Mouse (Mus musculus): Measurements from ENCODE around the gene Cog4. TPM values are rescaled to one million over a fixed set of nuclear protein-coding genes. Genes with fewer than 3 reads are reported as not detected.

Gene Cog4
- polyA plus RNA-seq (2015; fragmentation: Nextera tagmentation; extraction: Ambion mirVana), result 31.5 and 32.3 TPM in 2 replicates

DNA sequence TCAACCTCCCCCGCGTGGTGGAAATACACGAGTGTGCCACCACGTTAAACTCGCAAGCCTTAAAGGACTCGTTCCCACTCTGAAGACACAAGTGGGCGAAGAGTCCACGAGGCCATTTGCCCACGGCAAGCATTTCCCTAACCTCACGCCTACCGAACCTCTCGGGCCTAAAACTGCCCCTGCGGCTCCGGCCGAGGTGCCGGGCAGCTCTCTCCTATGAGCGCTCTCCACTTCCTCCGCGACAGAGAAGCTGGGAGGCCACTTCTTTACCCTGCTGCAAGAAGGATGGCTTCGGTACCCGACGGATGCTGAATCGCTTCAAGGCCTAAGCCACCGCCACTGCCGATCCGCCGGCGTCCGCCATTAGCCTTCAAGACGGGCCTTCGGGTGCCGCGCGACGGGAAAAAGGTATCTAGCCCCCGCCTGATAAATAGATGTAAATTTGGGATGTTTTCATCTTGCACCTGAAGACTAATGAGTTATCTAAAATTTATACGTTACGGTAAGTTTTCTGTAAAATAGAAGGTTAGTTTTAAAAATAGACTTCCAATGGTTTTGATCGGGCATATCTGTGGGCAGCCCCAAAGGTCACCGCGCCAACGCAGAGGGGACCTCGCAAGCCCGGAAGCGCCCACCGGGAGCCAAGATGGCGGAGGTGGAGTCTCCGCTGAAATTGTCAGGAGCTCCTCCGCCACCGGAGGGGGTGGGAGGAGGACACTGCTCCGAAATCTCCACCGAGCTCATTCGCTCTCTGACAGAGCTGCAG is at the start of gene Cog4, which contains the start of gene Sf3b3:
TSS of gene Cog4 (plus strand) at position 196 of the 766 bp plus-strand sequence.
TSS of gene Sf3b3 (minus strand) at position 383 of the 766 bp plus-strand sequence.

DNA sequence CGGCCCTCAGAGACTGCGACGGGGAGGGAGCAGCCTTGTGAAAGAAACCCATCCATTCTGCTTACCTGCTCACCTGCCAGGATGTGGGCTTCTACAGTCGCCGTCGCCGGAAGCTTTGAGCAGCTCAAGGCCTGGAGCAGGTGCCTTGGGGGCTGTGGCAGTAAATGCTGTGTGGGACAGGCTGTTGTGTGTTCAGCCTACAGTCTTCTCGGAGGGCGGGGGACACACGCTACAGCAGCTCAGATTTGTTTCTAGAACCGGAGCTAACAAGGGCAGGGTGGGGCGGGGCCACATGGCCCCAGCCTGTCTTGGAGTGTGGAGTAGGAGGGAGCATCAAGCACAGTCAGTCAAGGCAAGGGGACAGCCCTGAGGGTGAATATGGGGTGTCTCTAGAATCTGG is 40.7 kb upstream of the Cog4 start, which contains the start of gene Il34:
TSS of gene Il34 (minus strand) at position 256 of the 400 bp plus-strand sequence.

GRCm38 (mm10) chr8:110901839-110902578 is 55.6 kb downstream of the Cog4 start, which contains the start of gene Fuk:
Gene Fuk, minus strand, starts transcription at chr8:110902488.

GRCm38 (mm10) chr8:110919341-110920031 is 73.1 kb downstream of the Cog4 start, which contains the start of gene St3gal2:
Gene St3gal2, plus strand, starts transcription at chr8:110919922.

Other genes starting within 250 kb of the Cog4 start
- 10.7 and 10.9 TPM in 2 replicates for gene Vac14, start 228.0 kb upstream of the Cog4 start, polyA plus RNA-seq (2015; fragmentation: Nextera tagmentation; extraction: Ambion mirVana)
- 8.2 and 12.9 TPM in 2 replicates for gene Mtss1l, start 125.1 kb upstream of the Cog4 start, polyA plus RNA-seq (2015; fragmentation: Nextera tagmentation; extraction: Ambion mirVana)
- 1.1 and 2.4 TPM in 2 replicates for gene Il34, start 40.7 kb upstream of the Cog4 start, polyA plus RNA-seq (2015; fragmentation: Nextera tagmentation; extraction: Ambion mirVana)
- 70.4 and 72.5 TPM in 2 replicates for gene Sf3b3, start 187 bp downstream of the Cog4 start, polyA plus RNA-seq (2015; fragmentation: Nextera tagmentation; extraction: Ambion mirVana)
- 2.8 and 2.9 TPM in 2 replicates for gene Fuk, start 55.9 kb downstream of the Cog4 start, polyA plus RNA-seq (2015; fragmentation: Nextera tagmentation; extraction: Ambion mirVana)
- 20.4 and 24.7 TPM in 2 replicates for gene St3gal2, start 73.3 kb downstream of the Cog4 start, polyA plus RNA-seq (2015; fragmentation: Nextera tagmentation; extraction: Ambion mirVana)
- gene Ddx19a, start 151.2 kb downstream of the Cog4 start, polyA plus RNA-seq (2015; fragmentation: Nextera tagmentation; extraction: Ambion mirVana), result 11.9 and 12.0 TPM in 2 replicates
- 2.6 and 2.7 TPM in 2 replicates for gene Ddx19b, start 185.2 kb downstream of the Cog4 start, polyA plus RNA-seq (2015; fragmentation: Nextera tagmentation; extraction: Ambion mirVana)
- 32.5 and 35.4 TPM in 2 replicates for gene Aars, start 186.5 kb downstream of the Cog4 start, polyA plus RNA-seq (2015; fragmentation: Nextera tagmentation; extraction: Ambion mirVana)
- gene Exosc6, start 209.7 kb downstream of the Cog4 start, polyA plus RNA-seq (2015; fragmentation: Nextera tagmentation; extraction: Ambion mirVana), result 14.8 and 17.4 TPM in 2 replicates
- gene Clec18a, start 245.8 kb downstream of the Cog4 start, polyA plus RNA-seq (2015; fragmentation: Nextera tagmentation; extraction: Ambion mirVana), result not detected in 2 replicates
- gene Pdpr, start 248.0 kb downstream of the Cog4 start, polyA plus RNA-seq (2015; fragmentation: Nextera tagmentation; extraction: Ambion mirVana), result 4.2 and 5.5 TPM in 2 replicates

Measured in spleen, postnatal 0 days (tissue).